Mouse (Mus musculus) left cerebral cortex, adult 11 months (tissue): ENCODE measurements around the gene Olfr372.
"Not testable (repeated sequence)": the region's sequence is repeated elsewhere in the genome, so short reads cannot be mapped to it uniquely, and the experiment has no call there.

ENCODE experiments used
- DNase-seq: peaks from one replicate; pipeline ENCODE4 v3.0.0; 2022; ENCODE audit warnings: low spot score

Olfr372 gene

DNA sequence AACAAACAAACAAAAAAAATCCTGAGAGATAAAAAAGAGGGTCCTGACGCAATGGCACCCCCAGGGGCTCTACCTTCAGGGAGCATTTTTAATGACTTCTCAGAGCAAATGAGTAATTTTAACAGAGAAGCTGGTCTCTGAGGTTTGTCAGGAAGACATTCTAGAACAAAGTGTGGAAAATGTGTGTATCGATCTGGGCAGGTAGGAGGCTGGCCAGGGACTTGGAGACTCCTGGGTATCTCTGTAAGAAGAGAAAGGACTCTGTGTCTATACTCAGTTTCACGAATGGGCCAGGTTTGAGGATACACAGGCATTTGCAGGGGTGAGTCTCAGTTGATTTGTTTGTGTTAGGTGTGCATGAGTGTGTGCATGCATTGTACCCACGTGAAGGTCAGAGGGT, at the start of gene Olfr372:
Gene Olfr372, plus strand, starts transcription at position 301 of the 400 bp plus-strand sequence.
- DNase-seq: not testable (repeated sequence)

DNA sequence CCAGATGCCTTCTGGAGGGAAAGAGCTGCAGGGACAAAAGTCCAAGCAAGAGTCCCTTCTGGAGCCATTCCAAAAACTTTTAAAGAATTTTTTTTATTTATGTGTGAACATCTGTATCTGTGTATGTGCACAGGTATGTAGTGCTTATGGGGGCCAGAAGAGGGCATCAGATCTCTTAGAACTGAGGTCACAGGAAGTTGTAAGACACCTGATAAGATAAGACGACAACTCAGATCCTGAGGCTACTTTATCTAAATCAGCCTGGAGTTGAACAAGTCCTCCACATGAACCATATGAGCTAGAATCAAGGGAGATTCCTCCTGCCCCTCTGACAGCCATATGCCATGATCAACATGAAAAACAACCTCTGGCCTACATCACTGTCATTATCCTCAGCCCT, 41.6 kb upstream of the Olfr372 start:
- no peak for DNase-seq

DNA sequence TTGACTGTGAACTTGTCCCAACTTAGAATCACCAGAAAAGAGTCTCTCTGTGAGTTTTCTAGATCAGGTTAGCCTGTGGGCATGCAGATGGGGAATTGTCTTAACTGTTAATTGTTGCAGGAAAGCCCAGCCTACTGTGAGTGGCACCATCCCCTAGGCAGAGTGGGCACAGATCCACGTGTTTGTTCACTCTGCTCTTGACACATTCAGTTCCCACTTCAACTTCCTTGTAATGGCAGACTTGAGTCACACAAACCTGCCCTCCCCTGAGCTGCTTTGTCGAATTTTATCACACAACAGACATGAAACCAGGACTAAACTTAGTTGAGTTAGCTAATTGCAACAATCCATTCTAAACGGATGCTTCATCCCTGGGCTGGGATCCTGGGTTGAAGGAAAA, 40.8 kb upstream of the Olfr372 start:
- DNase-seq: no peak

DNA sequence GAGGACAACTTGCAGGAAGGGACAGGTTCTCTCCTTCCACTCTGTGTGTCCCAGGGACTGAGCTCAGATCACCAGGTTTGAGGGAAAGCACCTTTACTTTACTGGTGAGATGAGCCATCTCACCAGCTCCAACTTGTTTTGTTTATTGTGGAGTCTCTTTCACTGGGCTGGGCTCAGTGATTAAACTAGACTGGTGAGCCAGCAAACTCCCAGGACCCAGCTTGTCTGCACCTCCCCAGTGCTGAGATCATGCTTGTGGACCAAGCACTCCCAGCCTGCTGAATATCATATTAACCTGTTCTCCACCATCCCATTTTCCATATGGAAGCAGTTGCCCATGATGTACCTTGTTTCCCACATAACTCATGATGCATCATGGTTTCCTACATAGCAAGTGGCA, 38.1 kb upstream of the Olfr372 start:
- DNase-seq: no peak

- no peak for DNase-seq
Measured at GRCm38 (mm10) chr8:72005912-72006311, 35.1 kb upstream of the Olfr372 start.

GRCm38 (mm10) chr8:72006763-72007162, 34.3 kb upstream of the Olfr372 start:
- no peak for DNase-seq

GRCm38 (mm10) chr8:72008134-72008641, 32.8 kb upstream of the Olfr372 start:
- DNase-seq: no peak

GRCm38 (mm10) chr8:72009473-72009872, 31.5 kb upstream of the Olfr372 start, which contains the start of gene Cyp4f18:
TSS of gene Cyp4f18 (minus strand) at chr8:72009626.
- no peak for DNase-seq

- not testable (repeated sequence) for DNase-seq
Measured at GRCm38 (mm10) chr8:72013506-72014228, 27.4 kb upstream of the Olfr372 start.

DNA sequence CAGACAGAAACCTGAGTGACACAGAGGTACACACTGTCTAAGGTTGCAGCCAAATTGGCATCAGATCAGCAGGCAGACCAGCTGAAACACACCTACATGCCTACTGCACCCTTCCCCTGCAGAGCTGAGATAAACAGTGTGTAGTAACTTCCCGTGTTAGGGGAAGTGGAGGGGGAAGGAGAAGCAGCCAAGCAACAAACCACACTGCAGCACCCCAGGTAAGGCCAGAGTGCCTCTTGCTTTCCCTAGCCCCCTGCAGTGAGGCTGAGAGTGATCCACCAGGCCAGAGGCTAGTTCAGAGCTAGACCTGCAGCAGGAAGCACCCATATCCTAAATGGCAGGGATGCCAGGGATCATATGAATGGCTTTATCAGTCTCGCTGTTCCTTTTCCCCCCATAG, 23.7 kb upstream of the Olfr372 start:
- not testable (repeated sequence) for DNase-seq

DNA sequence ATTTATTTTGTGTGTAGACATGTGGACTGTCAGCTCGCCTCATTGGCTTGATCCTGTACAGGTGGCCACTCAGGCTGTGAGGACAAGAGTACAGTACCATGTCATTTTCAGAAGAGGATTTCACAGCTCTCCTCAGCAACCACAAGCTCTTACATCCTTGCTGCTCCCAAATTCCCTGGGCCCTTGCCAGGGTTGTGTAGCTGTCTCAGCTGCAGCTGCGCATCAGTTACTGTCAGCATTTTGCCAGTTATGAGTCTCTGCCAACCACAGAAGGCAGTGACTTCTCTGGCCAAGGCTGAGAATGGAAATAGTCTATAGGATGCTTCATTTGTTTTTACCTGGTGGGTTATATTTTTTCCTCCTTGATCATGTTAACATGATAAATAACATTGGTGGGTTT, 22.9 kb upstream of the Olfr372 start:
- DNase-seq: no peak

GRCm38 (mm10) chr8:72019022-72019421, 22.0 kb upstream of the Olfr372 start:
- DNase-seq: not testable (repeated sequence)

DNA sequence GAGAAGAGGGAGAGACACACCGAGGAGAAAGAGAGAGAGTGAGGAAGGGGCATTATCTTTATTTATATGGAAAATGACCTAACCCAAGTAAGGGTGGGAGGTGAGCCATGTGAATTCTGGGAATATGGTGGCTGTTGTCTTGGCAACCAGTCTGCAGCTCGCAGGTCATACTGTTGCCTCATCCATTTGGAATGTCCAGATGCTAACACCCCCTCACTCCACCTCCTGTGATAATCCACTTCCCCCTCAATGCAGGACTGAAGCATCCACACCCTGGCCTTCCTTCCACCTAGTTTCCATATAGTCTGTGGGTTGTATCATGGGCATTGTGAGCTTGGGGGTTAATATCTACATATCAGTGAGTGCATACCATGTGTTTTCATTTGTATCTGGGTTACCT, 21.2 kb upstream of the Olfr372 start:
- no peak for DNase-seq

DNA sequence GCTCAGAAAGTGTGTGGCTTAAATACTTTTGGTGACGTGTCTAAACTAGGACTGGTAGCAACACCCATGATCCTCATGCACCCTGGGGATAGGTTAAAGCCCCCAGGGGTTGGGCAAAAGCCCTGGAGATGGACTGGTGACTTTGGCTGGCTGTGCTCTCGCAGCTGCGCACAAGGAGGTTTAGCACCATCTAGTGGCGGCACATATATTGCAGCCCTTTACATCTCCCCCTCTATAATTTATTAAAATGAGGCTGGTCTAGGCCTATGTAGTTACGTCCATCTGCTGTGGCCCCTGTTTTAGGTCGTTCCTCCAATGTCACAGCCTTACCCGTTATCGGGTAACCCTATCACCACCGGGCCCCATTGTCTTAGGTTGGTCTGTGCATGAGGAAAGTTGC, 16.1 kb upstream of the Olfr372 start:
- peak; percentile 23 for DNase-seq

DNA sequence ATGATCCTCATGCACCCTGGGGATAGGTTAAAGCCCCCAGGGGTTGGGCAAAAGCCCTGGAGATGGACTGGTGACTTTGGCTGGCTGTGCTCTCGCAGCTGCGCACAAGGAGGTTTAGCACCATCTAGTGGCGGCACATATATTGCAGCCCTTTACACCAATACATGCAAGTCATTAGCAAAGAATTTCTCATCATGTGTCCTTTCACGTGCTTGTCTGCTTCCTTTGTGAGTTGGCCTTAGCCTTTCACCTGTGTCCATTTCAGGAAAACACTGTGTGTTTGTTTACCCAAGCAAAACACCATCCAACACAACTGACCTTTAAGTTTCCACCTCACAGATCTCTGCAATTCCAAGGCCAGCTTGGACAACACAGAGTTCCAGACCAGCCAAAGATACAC, 8.1 kb upstream of the Olfr372 start:
- peak; percentile 40 for DNase-seq

GRCm38 (mm10) chr8:72042493-72042892, 1.5 kb downstream of the Olfr372 start:
- DNase-seq: no peak

- not testable (repeated sequence) for DNase-seq
Measured at GRCm38 (mm10) chr8:72054633-72055032, 13.6 kb downstream of the Olfr372 start.

DNA sequence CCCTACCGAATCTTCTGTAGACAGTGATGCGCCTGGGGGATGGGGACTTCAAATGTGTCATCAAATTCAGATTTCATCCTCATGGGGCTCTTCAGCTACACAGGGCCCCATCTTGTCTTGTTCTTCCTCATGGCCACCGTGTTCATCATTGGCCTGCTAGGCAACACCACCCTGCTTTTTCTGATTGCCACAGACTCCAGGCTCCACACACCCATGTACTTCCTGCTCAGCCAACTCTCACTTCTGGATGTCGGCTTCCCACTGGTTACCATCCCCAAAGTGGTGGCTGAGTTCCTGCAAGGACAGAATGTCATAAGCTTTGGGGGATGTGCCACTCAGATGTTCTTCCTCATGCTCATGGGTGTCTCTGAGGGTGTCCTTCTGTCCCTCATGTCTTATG, 16.6 kb downstream of the Olfr372 start:
- not testable (repeated sequence) for DNase-seq

DNA sequence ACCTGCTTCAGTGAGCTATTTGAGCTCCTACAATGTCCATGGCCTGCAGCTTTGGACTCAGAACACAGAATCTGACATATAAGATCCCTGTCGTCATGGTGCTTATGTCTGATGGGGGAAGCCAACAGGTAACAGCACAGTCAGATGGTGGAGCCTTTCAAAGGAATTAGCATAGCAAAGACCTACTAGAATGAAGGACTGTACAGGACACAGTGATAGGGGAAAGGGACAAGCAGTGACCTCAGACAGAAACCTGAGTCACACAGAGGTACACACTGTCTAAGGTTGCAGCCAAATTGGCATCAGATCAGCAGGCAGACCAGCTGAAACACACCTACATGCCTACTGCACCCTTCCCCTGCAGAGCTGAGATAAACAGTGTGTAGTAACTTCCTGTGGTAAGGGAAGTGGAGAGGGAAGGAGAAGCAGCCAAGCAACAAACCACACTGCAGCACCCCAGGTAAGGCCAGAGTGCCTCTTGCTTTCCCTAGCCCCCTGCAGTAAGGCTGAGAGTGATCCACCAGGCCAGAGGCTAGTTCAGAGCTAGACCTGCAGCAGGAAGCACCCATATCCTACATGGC, 25.9 kb downstream of the Olfr372 start:
- DNase-seq: not testable (repeated sequence)

GRCm38 (mm10) chr8:72082877-72083276, 41.9 kb downstream of the Olfr372 start, which contains the start of gene Olfr373:
TSS of gene Olfr373 (plus strand) at chr8:72083177.
- not testable (repeated sequence) for DNase-seq

DNA sequence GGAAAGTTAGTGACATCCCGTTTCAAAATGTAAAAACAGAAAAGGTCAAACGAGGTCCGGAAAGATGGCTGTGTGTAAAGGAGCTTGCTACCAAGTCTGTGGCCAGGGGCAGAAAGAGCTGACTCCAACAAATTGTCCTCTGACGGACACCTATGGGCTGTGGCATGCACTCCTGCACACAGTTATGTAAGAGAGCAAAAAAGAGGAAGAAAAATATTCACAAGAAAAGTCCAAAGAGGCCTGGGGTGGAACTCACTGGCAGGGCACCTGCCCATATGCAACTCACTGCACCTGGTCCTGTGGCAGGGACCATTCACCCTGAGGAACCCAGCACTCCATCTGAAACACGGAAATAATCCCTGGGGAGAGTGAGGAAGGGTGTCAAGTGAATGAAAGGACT, 43.7 kb downstream of the Olfr372 start:
- DNase-seq: no peak

DNA sequence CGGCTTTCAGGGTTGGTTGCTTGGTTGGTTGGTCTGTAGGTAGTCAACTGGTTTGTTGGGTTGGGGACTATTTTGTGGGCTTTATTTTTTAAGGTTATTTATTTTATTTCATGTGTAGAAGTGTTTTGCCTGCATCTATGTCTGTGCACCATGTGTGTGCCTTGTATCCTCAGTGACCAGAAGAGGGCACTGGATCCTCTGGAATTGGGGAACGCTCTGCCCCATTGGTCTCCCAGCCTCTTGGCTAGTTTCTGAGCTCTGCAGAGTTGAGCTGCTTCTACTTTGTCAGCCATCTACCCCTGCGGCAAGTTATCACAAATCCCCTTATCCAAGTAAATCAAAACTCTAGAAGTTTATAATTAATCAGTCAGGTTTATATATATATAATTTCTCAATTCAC, 46.6 kb downstream of the Olfr372 start:
- not testable (repeated sequence) for DNase-seq

GRCm38 (mm10) chr8:72096721-72097120, 55.7 kb downstream of the Olfr372 start:
- not testable (repeated sequence) for DNase-seq
